Mouse (Mus musculus) heart, postnatal 4 days (tissue): ENCODE measurements at regions not wholly inside any gene's neighbourhood (a gene's known extent, or its start where the extent isn't known, plus 50 kb on each side); places are given as distances from the start of the nearest gene placed in this dataset.
"Not testable (repeated sequence)": the region's sequence is repeated elsewhere in the genome, so short reads cannot be mapped to it uniquely, and the experiment has no call there.

ENCODE experiments used
- DNase-seq: peaks from one replicate; pipeline ENCODE4 v3.0.0; 2021

- DNase-seq = not testable (repeated sequence)
Measured at GRCm38 (mm10) chr7:59797212-59797611, 207.6 kb downstream of the Snurf start.

GRCm38 (mm10) chr7:59769749-59770148 is 235.1 kb downstream of the Snurf start:
- DNase-seq = peak; percentile 4

GRCm38 (mm10) chr7:59768641-59769040 is 236.2 kb downstream of the Snurf start:
- peak; percentile 5 for DNase-seq

GRCm38 (mm10) chr7:59767325-59767724 is 237.5 kb downstream of the Snurf start:
- peak; percentile 9 for DNase-seq
